10 mouse cellular contexts compared by ENCODE assay signal in the genomic region with DNA sequence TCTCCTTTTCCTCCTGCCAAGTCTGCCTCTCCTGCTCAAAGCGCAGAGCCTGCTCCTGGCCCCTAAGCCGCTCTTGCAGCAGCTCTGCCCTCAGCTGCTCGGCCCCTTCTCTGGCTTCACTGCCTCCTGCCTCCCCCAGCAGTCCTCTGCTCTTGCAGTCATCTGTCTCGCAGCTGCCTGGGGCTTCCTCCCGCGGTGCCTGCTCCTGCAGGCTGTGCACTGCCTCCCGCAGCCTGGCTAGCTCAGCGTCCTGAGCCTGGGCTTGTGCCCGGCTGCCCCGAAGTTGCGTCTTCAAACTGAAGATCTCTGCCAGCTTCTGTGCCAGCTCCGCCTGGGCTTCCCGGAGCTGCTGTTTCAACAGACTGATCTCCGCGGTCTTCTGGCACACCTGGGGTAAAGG. TPM values are rescaled to one million over a fixed set of nuclear protein-coding genes. Genes with fewer than 3 reads are reported as not detected.
DNase-seq lines count a peak whose midpoint lies in the region; ATAC-seq lines count a peak whose summit lies in the region.
"Had no signal": no experiment of that assay in that cellular context is flagged by ENCODE, and none has a peak within 500 bp of the region (broad histone marks: within the 10 kb centered on the region; RNA-seq: fewer than 3 reads in every experiment).

No protein-coding gene starts in this region.

- H3K9ac ChIP-seq in heart, embryonic 14.5 days (ENCODE audit: low read length) = no peak overlapping the region
- H3K9ac ChIP-seq in limb, embryonic 11.5 days (ENCODE audit: low read length) = peak overlapping the region; percentile 30

- ATAC-seq in heart, embryonic 14.5 days (ENCODE audit: insufficient number of reproducible peaks, insufficient read depth, low FRiP score, low read depth) = no peak
- ATAC-seq in limb, embryonic 11.5 days (ENCODE audit: insufficient number of reproducible peaks, low FRiP score, low TSS enrichment, low read depth) = no peak

- H3K9me3 ChIP-seq in heart, embryonic 14.5 days (ENCODE audit: control insufficient read depth, low read length) = no peaks in the 10 kb centered on the region
- no peaks in the 10 kb centered on the region for H3K9me3 ChIP-seq in limb, embryonic 11.5 days (ENCODE audit: control insufficient read depth, low read length)

- H3K27me3 ChIP-seq in heart, embryonic 14.5 days (ENCODE audit: control insufficient read depth, insufficient read depth, low read length) = no peaks in the 10 kb centered on the region
- no peaks in the 10 kb centered on the region for H3K27me3 ChIP-seq in limb, embryonic 11.5 days (ENCODE audit: control insufficient read depth, insufficient read depth, low read length)

- H3K36me3 ChIP-seq in heart, embryonic 14.5 days (ENCODE audit: control insufficient read depth, insufficient read depth, low read length) = peaks cover 27% of the 10 kb centered on the region
- peaks cover 4% of the 10 kb centered on the region; the same call in 1 of the 2 replicates for H3K36me3 ChIP-seq in limb, embryonic 11.5 days (ENCODE audit: control insufficient read depth, insufficient read depth, low read length)

- no peak overlapping the region for H3K4me3 ChIP-seq in heart, embryonic 14.5 days (ENCODE audit: control insufficient read depth in 1 of 2, insufficient read depth in 1 of 2, low read depth in 1 of 2, low read length in 2 of 2)
- H3K4me3 ChIP-seq in limb, embryonic 11.5 days (ENCODE audit: low read depth, low read length) = no peak overlapping the region

- DNase-seq in heart, adult 18-20 months = no peak
- DNase-seq in A20 (ENCODE audit: low read depth, low spot score) = peak; percentile 90
- peak; percentile 64 for DNase-seq in cerebellum, adult 11-12 months
- peak; percentile 34 for DNase-seq in limb, embryonic 11.5 days (ENCODE audit: low spot score)
- no peak for DNase-seq in right cerebral cortex, postnatal 36 days (ENCODE audit: low spot score in 2 of 2)
- DNase-seq in ovary, adult 18-20 months (ENCODE audit: low spot score) = no peak
- DNase-seq in layer of hippocampus, adult 11-12 months (ENCODE audit: low spot score) = no peak
- DNase-seq: lung, adult 2 months; right cerebral cortex, postnatal 14 days had no signal

- H3K4me2 ChIP-seq in heart, embryonic 14.5 days (ENCODE audit: low read length) = peak overlapping the region; percentile 5; the same call in 1 of the 2 replicates
- H3K4me2 ChIP-seq in limb, embryonic 11.5 days (ENCODE audit: low read depth, severe bottlenecking) = no peak overlapping the region

- H3K4me1 ChIP-seq in heart, embryonic 14.5 days (ENCODE audit: control insufficient read depth in 2 of 2, insufficient read depth in 2 of 2, low read length in 2 of 2) = peaks cover 6 to 13% of the 10 kb centered on the region in 2 experiments; a peak in 3 of 4 replicates
- H3K4me1 ChIP-seq in limb, embryonic 11.5 days (ENCODE audit: control insufficient read depth, insufficient read depth, low read length) = peaks cover 27% of the 10 kb centered on the region

- H3K27ac ChIP-seq in heart, embryonic 14.5 days (replicated peaks in 1 of 2; ENCODE audit: control insufficient read depth in 1 of 2, insufficient read depth in 1 of 2, low read depth in 2 of 2, low read length in 2 of 2) = no peak overlapping the region
- peak overlapping the region; percentile 52; the same call in 1 of the 2 replicates for H3K27ac ChIP-seq in limb, embryonic 11.5 days (replicated peaks; ENCODE audit: low read depth, low read length)

- 47% methylated on average over 15 of the region's 15 CpGs for WGBS in heart, embryonic 14.5 days
- 53% methylated on average over 15 of the region's 15 CpGs for WGBS in limb, embryonic 11.5 days

RNA-seq across cellular contexts. Expression of a gene that starts 6.9 kb away (rescaled TPM):
- 10.7 and 12.9 TPM in 2 replicates for polyA plus RNA-seq in heart, embryonic 14.5 days (2014; fragmentation: Nextera tagmentation; extraction: Ambion mirVana)
- 10 to 100 TPM in 1 of 2 experiments, 1 to 10 TPM in 1; 9.4 to 11.4 TPM for total RNA-seq in heart, adult 18-20 months (2021)
- 14.3 and 18.2 TPM in 2 replicates for polyA plus RNA-seq in limb, embryonic 11.5 days (2014; fragmentation: Nextera tagmentation; extraction: Ambion mirVana)

RNA-seq across cellular contexts. Expression of a gene that starts 7.0 kb away (rescaled TPM):
- polyA plus RNA-seq in heart, embryonic 14.5 days (2014; fragmentation: Nextera tagmentation; extraction: Ambion mirVana) = 0.94 and 1.2 TPM in 2 replicates
- under 1 TPM; 0.37 to 0.54 TPM for total RNA-seq in heart, adult 18-20 months (2021)
- 2.4 and 2.5 TPM in 2 replicates for polyA plus RNA-seq in limb, embryonic 11.5 days (2014; fragmentation: Nextera tagmentation; extraction: Ambion mirVana)

RNA-seq across cellular contexts. Expression of a gene that starts 8.1 kb away (rescaled TPM):
- polyA plus RNA-seq in heart, embryonic 14.5 days (2014; fragmentation: Nextera tagmentation; extraction: Ambion mirVana) = 32.1 and 34.3 TPM in 2 replicates
- 10 to 100 TPM; 15.7 to 16.4 TPM for total RNA-seq in heart, adult 18-20 months (2021)
- polyA plus RNA-seq in limb, embryonic 11.5 days (2014; fragmentation: Nextera tagmentation; extraction: Ambion mirVana) = 38.1 and 40.8 TPM in 2 replicates

RNA-seq across cellular contexts. Expression of a gene that starts 24.2 kb away (rescaled TPM):
- 87.9 and 89.9 TPM in 2 replicates for polyA plus RNA-seq in heart, embryonic 14.5 days (2014; fragmentation: Nextera tagmentation; extraction: Ambion mirVana)
- total RNA-seq in heart, adult 18-20 months (2021) = 10 to 100 TPM; 21.8 to 23.6 TPM
- polyA plus RNA-seq in limb, embryonic 11.5 days (2014; fragmentation: Nextera tagmentation; extraction: Ambion mirVana) = 180 and 181 TPM in 2 replicates

RNA-seq across cellular contexts. Expression of a gene that starts 37.1 kb away (rescaled TPM):
- 350 and 369 TPM in 2 replicates for polyA plus RNA-seq in heart, embryonic 14.5 days (2014; fragmentation: Nextera tagmentation; extraction: Ambion mirVana)
- 100 to 1,000 TPM; 132 to 133 TPM for total RNA-seq in heart, adult 18-20 months (2021)
- polyA plus RNA-seq in limb, embryonic 11.5 days (2014; fragmentation: Nextera tagmentation; extraction: Ambion mirVana) = 796 and 869 TPM in 2 replicates

Comparison
In these comparisons a context has a peak if more than half of its experiments do, and no peak if none do; other contexts are left out.
1. DNase-seq: peak in A20 (single experiment), cerebellum, adult 11-12 months (single experiment) and limb, embryonic 11.5 days (single experiment); none in heart, adult 18-20 months (0 of 2), right cerebral cortex, postnatal 36 days (0 of 2), ovary, adult 18-20 months (single experiment) and layer of hippocampus, adult 11-12 months (single experiment).